Mouse (Mus musculus): ENCODE measurements around the gene Adgrb3.

DNA sequence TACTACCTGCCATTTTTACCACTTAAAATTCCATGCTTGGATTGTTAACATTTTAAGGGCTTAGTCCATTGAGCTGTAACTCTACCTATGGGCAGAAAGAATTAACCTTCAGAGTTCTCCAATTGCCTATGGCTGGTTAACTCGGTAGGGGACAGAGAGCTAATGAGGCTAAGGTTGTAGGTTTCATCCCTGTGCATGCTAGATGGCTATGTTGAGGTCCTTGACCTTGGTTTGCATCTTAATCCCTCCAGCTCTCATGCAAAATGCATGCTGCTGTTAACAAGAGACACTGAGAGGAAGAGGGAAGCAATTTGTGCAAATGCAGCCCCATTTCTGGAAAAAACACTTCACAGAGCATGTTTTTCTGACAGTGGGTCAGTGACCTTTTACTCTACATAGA lies 366.9 kb downstream of the Adgrb3 start:
- TF ChIP-seq CTCF (IDR thresholded peaks at IDR 0.05; ENCODE audit: extremely low read depth, insufficient read depth, insufficient read length, insufficient replicate concordance) (no peak), POLR2A (IDR thresholded peaks at IDR 0.05; ENCODE audit: low read depth, low read length) (no peak)
